Mouse (Mus musculus): ENCODE measurements around the gene Gm20388.

DNA sequence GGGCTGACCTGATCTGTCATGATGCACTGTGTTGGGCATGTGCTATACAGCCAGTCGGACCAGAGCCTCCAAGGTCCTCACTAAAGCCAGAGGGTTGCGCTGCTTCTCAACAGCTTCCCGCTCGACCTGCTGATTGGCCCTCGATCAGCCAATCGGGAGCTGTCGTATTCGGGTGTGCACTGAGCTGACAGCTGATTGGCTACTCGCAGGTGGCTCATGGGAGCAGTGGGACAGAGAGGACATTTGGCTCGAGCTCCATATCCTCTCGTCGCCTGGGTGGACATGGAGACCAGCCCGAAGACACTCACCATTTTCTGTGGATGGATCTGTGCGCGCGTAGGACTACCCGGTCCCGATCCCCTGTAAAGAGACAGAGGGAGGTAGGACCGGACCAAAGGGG is 1631.2 kb downstream of the Gm20388 start:
- TF ChIP-seq CTCF (IDR thresholded peaks at IDR 0.05; ENCODE audit: low read depth, low read length) (no peak), POLR2AphosphoS5 (IDR thresholded peaks at IDR 0.05; ENCODE audit: insufficient replicate concordance, low read depth, low read length) (no peak), GATA1 (IDR thresholded peaks at IDR 0.05; ENCODE audit: borderline replicate concordance, low read length) (no peak), GATA2 (IDR thresholded peaks at IDR 0.05; ENCODE audit: borderline replicate concordance, low read depth, low read length) (no peak), TAL1 (conservative IDR thresholded peaks at IDR 0.05; ENCODE audit: low read depth, low read length) (no peak)

Measured in G1E (cell line).